Mouse (Mus musculus) erythroblast, embryonic 14.5 days (primary cell): ENCODE results near the gene Podxl2.

Experiments used
- GATA1 ChIP-seq: IDR thresholded peaks from 2 replicates; pipeline ENCODE4 v1.6.1; 2012; ENCODE audit warnings: low read length, inconsistent platforms, mixed read lengths
- TAL1 ChIP-seq: IDR thresholded peaks from 3 replicates; pipeline ENCODE4 v1.6.1; 2012; ENCODE audit warnings: low read length, inconsistent platforms, mixed read lengths

GRCm38 (mm10) chr6:88824183-88824582, 50.7 kb downstream of the Podxl2 start:
- TF ChIP-seq TAL1: no peak
- no peak for TF ChIP-seq GATA1
